Mouse (Mus musculus) heart, postnatal 0 days (tissue): Measurements from ENCODE around the gene Vmn1r100. TPM values are rescaled to one million over a fixed set of nuclear protein-coding genes. Genes with fewer than 3 reads are reported as not detected.
"Not testable (repeated sequence)": the region's sequence is repeated elsewhere in the genome, so short reads cannot be mapped to it uniquely, and the experiment has no call there.

Source experiments
- ATAC-seq: fragments of 200-750 bp; cut with Nextera tagmentation; 2 replicates; pipeline ENCODE4 v1.8.0; 2017; ENCODE audit warnings: low read depth, moderate number of reproducible peaks, moderate library complexity; ENCODE audit not compliant: insufficient read depth
- DNase-seq: peaks from one replicate; pipeline ENCODE4 v3.0.0-alpha.2; 2016; ENCODE audit warnings: low spot score
- H3K27ac ChIP-seq: fragments of 300-500 bp; sonication (generic); 2 replicates; pipeline ENCODE4 v1.5.1; 2014; ENCODE audit warnings: low read depth, mild to moderate bottlenecking
- H3K27me3 ChIP-seq: fragments of 300-500 bp; sonication (generic); 2 replicates; pipeline ENCODE4 v1.6.1; 2014; ENCODE audit warnings: low read length, mixed read lengths; ENCODE audit not compliant: control insufficient read depth, insufficient read depth
- H3K36me3 ChIP-seq: fragments of 300-500 bp; sonication (generic); replicated peaks from 2 replicates; pipeline ENCODE4 v1.6.1; 2014; ENCODE audit warnings: low read length, mixed read lengths; ENCODE audit not compliant: control insufficient read depth, insufficient read depth
- H3K4me1 ChIP-seq: fragments of 300-500 bp; sonication (generic); 2 replicates; pipeline ENCODE4 v1.6.1; 2014; ENCODE audit warnings: antibody characterized with exemption; ENCODE audit not compliant: control insufficient read depth, insufficient read depth
- H3K4me2 ChIP-seq: fragments of 300-500 bp; sonication (generic); 2 replicates; pipeline ENCODE4 v1.6.1; 2014; ENCODE audit warnings: low read depth, mild to moderate bottlenecking, low read length, moderate library complexity
- H3K4me3 ChIP-seq: fragments of 300-500 bp; sonication (generic); 2 replicates; pipeline ENCODE4 v1.5.1; 2014; ENCODE audit warnings: low read depth, low read length
- H3K9ac ChIP-seq: fragments of 300-500 bp; sonication (generic); replicated peaks from 2 replicates; pipeline ENCODE4 v1.6.1; 2014; ENCODE audit warnings: low read depth, low read length, mixed read lengths
- H3K9me3 ChIP-seq: fragments of 300-500 bp; sonication (generic); replicated peaks from 2 replicates; pipeline ENCODE4 v1.6.1; 2016; ENCODE audit warnings: low read length; ENCODE audit not compliant: control insufficient read depth
- WGBS: fragments of 180-500 bp; shearing (Covaris S2); extraction: QIAGEN DNeasy Blood & Tissue Kit; methylation state at CpG from one replicate; pipeline ENCODE4 v1.1.7; 2014; 5-methylcytosine and 5-hydroxymethylcytosine counted together
- polyA plus RNA-seq: library from polyadenylated mRNA; unstranded; fragments of >200 nt; fragmentation: Nextera tagmentation; extraction: Ambion mirVana; gene quantifications from 2 replicates; pipeline ENCODE4 v1.2.1, GENCODE M21; 2015
- total RNA-seq: library from RNA; depleted of rRNA; stranded (reverse); fragments of >200 nt; gene quantifications from 2 replicates; pipeline ENCODE4 v1.2.3, GENCODE M21; 2014; ENCODE audit warnings: low replicate concordance; rRNA removed

The Vmn1r100 gene
- not detected in 2 replicates for total RNA-seq
- not detected in 2 replicates for polyA plus RNA-seq

- not testable (repeated sequence) for H3K27ac ChIP-seq, DNase-seq, ATAC-seq, H3K27me3 ChIP-seq, H3K9me3 ChIP-seq, H3K9ac ChIP-seq, H3K4me1 ChIP-seq, H3K4me3 ChIP-seq, H3K4me2 ChIP-seq, H3K36me3 ChIP-seq
- no CpG with 5 or more reads among the region's 3 CpGs for WGBS
Observed at GRCm38 (mm10) chr7:20417642-20418041, at the start of gene Vmn1r100. TSS of gene Vmn1r100 (plus strand) at chr7:20417942.

GRCm38 (mm10) chr7:20375310-20375709, 42.4 kb upstream of the Vmn1r100 start, which contains the start of gene Gm5728:
TSS of gene Gm5728 (minus strand) at chr7:20375410.
- DNase-seq, H3K4me1 ChIP-seq, H3K4me3 ChIP-seq, H3K36me3 ChIP-seq, H3K27ac ChIP-seq, ATAC-seq, H3K4me2 ChIP-seq, H3K9me3 ChIP-seq, H3K27me3 ChIP-seq, H3K9ac ChIP-seq: not testable (repeated sequence)
- no CpG with 5 or more reads among the region's 1 CpGs for WGBS

GRCm38 (mm10) chr7:20442493-20442892, 24.8 kb downstream of the Vmn1r100 start, which contains the start of gene Vmn1r101:
TSS of gene Vmn1r101 (minus strand) at chr7:20442593.
- H3K4me2 ChIP-seq, H3K9ac ChIP-seq, H3K9me3 ChIP-seq, H3K4me1 ChIP-seq, ATAC-seq, H3K36me3 ChIP-seq, H3K27ac ChIP-seq, H3K27me3 ChIP-seq, H3K4me3 ChIP-seq, DNase-seq: not testable (repeated sequence)
- no CpG with 5 or more reads among the region's 2 CpGs for WGBS

Other genes with a start within 250 kb of the Vmn1r100 start
- not detected in 2 replicates for gene Vmn1r94, start 249.6 kb upstream of the Vmn1r100 start, total RNA-seq
- not detected in 2 replicates for gene Vmn1r94, start 249.6 kb upstream of the Vmn1r100 start, polyA plus RNA-seq
- gene Vmn1r95, start 224.2 kb upstream of the Vmn1r100 start, total RNA-seq = not detected in 2 replicates
- gene Vmn1r95, start 224.2 kb upstream of the Vmn1r100 start, polyA plus RNA-seq = not detected in 2 replicates
- gene Gm6164, start 212.3 kb upstream of the Vmn1r100 start, total RNA-seq = not detected in 2 replicates
- gene Gm6164, start 212.3 kb upstream of the Vmn1r100 start, polyA plus RNA-seq = not detected in 2 replicates
- not detected in 2 replicates for gene Gm4498, start 184.1 kb upstream of the Vmn1r100 start, total RNA-seq
- not detected in 2 replicates for gene Gm4498, start 184.1 kb upstream of the Vmn1r100 start, polyA plus RNA-seq
- gene Gm5890, start 155.1 kb upstream of the Vmn1r100 start, total RNA-seq = not detected in 2 replicates
- not detected in 2 replicates for gene Gm5890, start 155.1 kb upstream of the Vmn1r100 start, polyA plus RNA-seq
- not detected in 2 replicates for gene Gm4133, start 83.9 kb upstream of the Vmn1r100 start, total RNA-seq
- gene Gm4133, start 83.9 kb upstream of the Vmn1r100 start, polyA plus RNA-seq = not detected in 2 replicates
- gene Gm5728, start 42.5 kb upstream of the Vmn1r100 start, total RNA-seq = not detected in 2 replicates
- not detected in 2 replicates for gene Gm5728, start 42.5 kb upstream of the Vmn1r100 start, polyA plus RNA-seq
- not detected in 2 replicates for gene Vmn1r101, start 24.7 kb downstream of the Vmn1r100 start, total RNA-seq
- not detected in 2 replicates for gene Vmn1r101, start 24.7 kb downstream of the Vmn1r100 start, polyA plus RNA-seq
- gene Gm10670, start 57.0 kb downstream of the Vmn1r100 start, total RNA-seq = not detected in 2 replicates
- gene Gm10670, start 57.0 kb downstream of the Vmn1r100 start, polyA plus RNA-seq = not detected in 2 replicates
- gene Vmn1r103, start 92.6 kb downstream of the Vmn1r100 start, total RNA-seq = not detected in 2 replicates
- gene Vmn1r103, start 92.6 kb downstream of the Vmn1r100 start, polyA plus RNA-seq = not detected in 2 replicates
- not detected in 2 replicates for gene Vmn1r104, start 115.9 kb downstream of the Vmn1r100 start, total RNA-seq
- not detected in 2 replicates for gene Vmn1r104, start 115.9 kb downstream of the Vmn1r100 start, polyA plus RNA-seq
- not detected in 2 replicates for gene Gm5726, start 127.8 kb downstream of the Vmn1r100 start, total RNA-seq
- not detected in 2 replicates for gene Gm5726, start 127.8 kb downstream of the Vmn1r100 start, polyA plus RNA-seq
- not detected in 2 replicates for gene Gm4141, start 158.3 kb downstream of the Vmn1r100 start, total RNA-seq
- not detected in 2 replicates for gene Gm4141, start 158.3 kb downstream of the Vmn1r100 start, polyA plus RNA-seq
- not detected in 2 replicates for gene Gm4513, start 181.1 kb downstream of the Vmn1r100 start, total RNA-seq
- gene Gm4513, start 181.1 kb downstream of the Vmn1r100 start, polyA plus RNA-seq = not detected in 2 replicates